Mouse (Mus musculus) brain, embryonic 14.5 days (tissue): ENCODE data around the gene Smpdl3b.

Source experiments
- CTCF ChIP-seq: fragments of 200-500 bp; IDR thresholded peaks from 2 replicates; pipeline ENCODE4 v1.5.1; 2012; ENCODE audit warnings: inconsistent platforms, mild to moderate bottlenecking, moderate library complexity, borderline replicate concordance; ENCODE audit not compliant: insufficient read depth, insufficient read length; ENCODE audit errors: extremely low read depth
- POLR2A ChIP-seq: fragments of 200-500 bp; IDR thresholded peaks from 2 replicates; pipeline ENCODE4 v1.6.1; 2012; ENCODE audit warnings: mild to moderate bottlenecking, inconsistent platforms, borderline replicate concordance; ENCODE audit not compliant: poor library complexity, insufficient read depth, insufficient read length, severe bottlenecking; ENCODE audit errors: extremely low read depth

GRCm38 (mm10) chr4:132735389-132735788, 21.7 kb downstream of the Smpdl3b start:
- TF ChIP-seq CTCF: no peak
- TF ChIP-seq POLR2A: no peak
